Mouse (Mus musculus) hematopoietic multipotent progenitor cell, adult 10-12 weeks (in vitro differentiated cells): ENCODE data around the gene Gm428. TPM values are rescaled to one million over a fixed set of nuclear protein-coding genes. Genes with fewer than 3 reads are reported as not detected.

Source experiments
- polyA plus RNA-seq: library from polyadenylated mRNA; stranded (reverse); fragments of >175 nt; gene quantifications from 2 replicates; pipeline ENCODE4 v1.2.3, GENCODE M21; 2012; ENCODE audit warnings: low replicate concordance

Gene Gm428
- polyA plus RNA-seq, result not detected in 2 replicates

GRCm38 (mm10) chr4:73683216-73683615 is at the start of gene Gm428:
TSS of gene Gm428 (plus strand) at chr4:73683516.

GRCm38 (mm10) chr4:73637821-73638220 is 45.5 kb upstream of the Gm428 start, which contains the start of gene Gm11236:
TSS of gene Gm11236 (plus strand) at chr4:73638121.

DNA sequence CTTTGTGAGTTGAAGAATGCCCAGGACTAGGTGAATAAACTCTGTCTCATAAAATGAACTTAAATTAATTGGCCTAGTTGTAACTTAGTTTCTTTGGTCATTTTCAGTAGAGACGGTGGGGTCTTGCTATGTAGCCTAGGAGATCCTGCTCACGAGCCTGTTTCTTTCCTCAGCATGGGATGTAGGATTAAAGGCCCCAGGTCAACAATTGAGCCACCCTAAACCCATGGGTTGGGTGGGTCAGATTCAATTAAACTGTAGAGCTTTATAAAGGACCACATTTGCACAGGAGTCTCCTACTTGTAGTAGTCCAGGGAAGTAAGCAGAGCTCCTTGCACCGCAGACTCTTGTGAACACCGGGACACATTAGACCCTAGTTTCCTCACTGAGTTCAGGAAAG is 15.3 kb upstream of the Gm428 start, which contains the start of gene Gm11239:
TSS of gene Gm11239 (plus strand) at position 301 of the 400 bp plus-strand sequence.

Other genes starting within 250 kb of the Gm428 start
- gene Gm11238, start 75.6 kb upstream of the Gm428 start, polyA plus RNA-seq, result not detected in 2 replicates
- gene Gm11237, start 60.5 kb upstream of the Gm428 start, polyA plus RNA-seq, result not detected in 2 replicates
- gene Gm11236, start 45.4 kb upstream of the Gm428 start, polyA plus RNA-seq, result not detected in 2 replicates
- not detected in 2 replicates for gene Gm11239, start 15.2 kb upstream of the Gm428 start, polyA plus RNA-seq
- not detected in 2 replicates for gene Rasef, start 107.5 kb downstream of the Gm428 start, polyA plus RNA-seq
- gene Gm11758, start 192.8 kb downstream of the Gm428 start, polyA plus RNA-seq, result not detected in 2 replicates
- gene Gm11757, start 207.6 kb downstream of the Gm428 start, polyA plus RNA-seq, result not detected in 2 replicates
- gene Gm13871, start 222.4 kb downstream of the Gm428 start, polyA plus RNA-seq, result not detected in 2 replicates
- not detected in 2 replicates for gene Gm11756, start 237.2 kb downstream of the Gm428 start, polyA plus RNA-seq